Mouse (Mus musculus) ES-E14 (cell line): ENCODE measurements at regions not wholly inside any gene's neighbourhood (a gene's known extent, or its start where the extent isn't known, plus 50 kb on each side); places are given as distances from the start of the nearest gene placed in this dataset.

ENCODE experiments used
- HCFC1 ChIP-seq: IDR thresholded peaks from 2 replicates; pipeline ENCODE4 v1.6.1; 2012; ENCODE audit warnings: low read length, inconsistent platforms, borderline replicate concordance; ENCODE audit not compliant: insufficient read depth
- MAFK ChIP-seq: IDR thresholded peaks from 2 replicates; pipeline ENCODE4 v1.6.1; 2014; ENCODE audit warnings: mild to moderate bottlenecking, low read depth, low read length, inconsistent platforms; ENCODE audit not compliant: insufficient read depth
- ZC3H11A ChIP-seq: IDR thresholded peaks from 2 replicates; pipeline ENCODE4 v1.6.1; 2012; ENCODE audit warnings: low read depth, mild to moderate bottlenecking, inconsistent platforms, low read length, borderline replicate concordance
- ZNF384 ChIP-seq: IDR thresholded peaks from 2 replicates; pipeline ENCODE4 v1.6.1; 2012; ENCODE audit warnings: low read depth, low read length, inconsistent platforms

GRCm38 (mm10) chr1:92359473-92359872, 114.2 kb downstream of the Ndufa10 start:
- TF ChIP-seq MAFK, result no peak
- TF ChIP-seq ZC3H11A, result no peak
- TF ChIP-seq ZNF384, result no peak
- no peak for TF ChIP-seq HCFC1
